Mouse (Mus musculus) gastrocnemius, adult 2 months (tissue): ENCODE measurements around the gene Cdkn3. TPM values are rescaled to one million over a fixed set of nuclear protein-coding genes. Genes with fewer than 3 reads are reported as not detected.
"Not testable (repeated sequence)": the region's sequence is repeated elsewhere in the genome, so short reads cannot be mapped to it uniquely, and the experiment has no call there.

Experiments used
- DNase-seq: peaks from one replicate; pipeline ENCODE4 v3.0.0; 2022
- H3K27ac ChIP-seq: fragments of 200-600 bp; 2 replicates; pipeline ENCODE4 v1.8.1; 2022; ENCODE audit warnings: mild to moderate bottlenecking
- H3K4me3 ChIP-seq: fragments of 200-600 bp; 2 replicates; pipeline ENCODE4 v1.8.1; 2022; ENCODE audit warnings: mild to moderate bottlenecking, moderate library complexity
- CTCF ChIP-seq: fragments of 200-600 bp; IDR thresholded peaks from 2 replicates; pipeline ENCODE4 v1.8.1; 2022; ENCODE audit warnings: antibody characterized with exemption, mild to moderate bottlenecking, moderate library complexity
- intact Hi-C: fragments of 180-260 bp; cut with DNase I; formaldehyde crosslinking; loops from one replicate; pipeline ENCODE4 v1.15.1; 2025
- total RNA-seq, 2 experiments: library from RNA; stranded (reverse); gene quantifications; 2 replicates each; pipeline ENCODE4 v1.2.3; 2021

The Cdkn3 gene
- total RNA-seq, 2 experiments from 2014 or later = not detected

- Histone ChIP-seq H3K4me3 (peak within 1 kb of the TSS; percentile 93), H3K27ac (peak within 1 kb of the TSS; percentile 92)
- intact Hi-C loops = loop anchor here (5.0 kb wide), 1 partner anchor 34 kb away; the partner anchor contains the start of gene Gmfb
- peak; percentile 93 for DNase-seq
- peak; percentile 94 for TF ChIP-seq CTCF
These were observed 27.6 kb downstream of the Cdkn3 start, which contains the start of gene Cnih1 for GRCm38 (mm10) chr14:46787787-46788504. Cnih1 (minus strand) TSS chr14:46788411.

DNA sequence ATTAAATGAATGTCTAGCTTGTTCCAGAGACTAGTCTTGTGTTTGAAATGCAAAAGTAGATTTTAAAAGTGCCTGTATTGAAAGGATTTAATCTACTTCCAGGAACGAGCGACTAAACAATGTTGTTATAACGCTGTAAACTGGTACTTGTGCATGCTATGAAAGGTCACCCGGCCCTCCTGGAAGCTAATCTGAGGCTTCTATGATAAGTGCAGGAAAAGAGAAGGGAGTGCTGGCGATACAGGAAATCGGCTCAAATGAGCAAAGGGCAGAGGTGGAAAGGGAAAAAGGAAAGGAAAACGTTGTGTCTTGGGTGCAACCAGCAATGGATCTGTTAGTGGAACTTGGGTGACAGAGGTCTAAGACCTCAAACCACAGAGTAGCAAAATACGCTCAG lies 28.2 kb downstream of the Cdkn3 start:
- DNase-seq = no peak
- TF ChIP-seq CTCF = no peak
- H3K27ac ChIP-seq = peak overlapping the region; percentile 92
- intact Hi-C loops = loop anchor here (5.0 kb wide), 1 partner anchor 34 kb away; the partner anchor contains the start of gene Gmfb
- peak overlapping the region; percentile 93 for H3K4me3 ChIP-seq

- Histone ChIP-seq H3K4me3 (no peak overlapping the region), H3K27ac (no peak overlapping the region)
- intact Hi-C loops = no loop called here
- no peak for DNase-seq
- peak; percentile 44 for TF ChIP-seq CTCF
These were observed 30.0 kb downstream of the Cdkn3 start for GRCm38 (mm10) chr14:46790303-46790702.

DNA sequence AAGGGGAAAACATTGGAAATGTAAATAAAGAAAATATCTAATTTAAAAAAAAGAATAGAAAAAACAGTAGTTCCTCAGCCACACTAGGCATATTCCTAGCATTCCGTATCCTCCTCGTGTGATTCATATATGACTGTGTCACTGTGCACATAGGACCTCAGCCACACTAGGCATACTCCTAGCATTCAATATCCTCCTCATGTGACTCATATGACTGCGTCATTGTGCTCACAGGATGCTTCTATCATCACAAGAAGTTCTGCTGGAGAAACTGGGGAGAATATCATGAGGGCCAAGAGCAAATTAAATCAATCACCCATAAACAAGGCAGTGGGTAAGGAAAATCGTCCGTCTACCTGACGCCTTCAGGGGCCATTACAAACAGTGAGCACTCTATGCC lies 30.4 kb downstream of the Cdkn3 start:
- no peak for TF ChIP-seq CTCF
- DNase-seq = no peak
- intact Hi-C loops = no loop called here
- Histone ChIP-seq H3K27ac (no peak overlapping the region), H3K4me3 (no peak overlapping the region)

DNA sequence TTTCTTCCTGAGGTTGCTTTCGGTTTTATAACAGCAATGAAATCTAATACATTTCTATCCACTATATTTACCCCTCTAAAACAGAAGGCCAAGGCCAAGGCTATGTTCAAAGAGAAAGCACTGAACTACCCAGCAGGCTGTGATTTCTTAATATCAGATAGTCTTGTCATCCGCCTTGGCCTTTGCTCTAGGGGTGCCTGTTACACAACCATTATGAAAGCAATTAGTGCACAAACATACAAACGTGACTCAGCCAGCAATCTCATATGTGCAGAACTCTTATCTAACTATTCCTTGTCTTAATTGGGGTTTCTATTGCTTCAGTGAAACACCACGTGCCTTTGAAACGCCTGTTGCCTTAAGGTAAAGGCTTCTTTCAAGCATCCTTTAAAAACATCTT lies 33.8 kb downstream of the Cdkn3 start:
- Histone ChIP-seq H3K4me3 (no peak overlapping the region), H3K27ac (no peak overlapping the region; the same call in 1 of the 2 replicates)
- no peak for TF ChIP-seq CTCF
- no peak for DNase-seq
- intact Hi-C loops = no loop called here

GRCm38 (mm10) chr14:46800684-46801345 lies 40.5 kb downstream of the Cdkn3 start:
- DNase-seq = no peak
- Histone ChIP-seq H3K4me3 (no peak overlapping the region), H3K27ac (no peak overlapping the region)
- no peak for TF ChIP-seq CTCF
- intact Hi-C loops = no loop called here

GRCm38 (mm10) chr14:46803259-46803658 lies 42.9 kb downstream of the Cdkn3 start:
- intact Hi-C loops = no loop called here
- no peak for DNase-seq
- no peak for TF ChIP-seq CTCF
- Histone ChIP-seq H3K4me3 (no peak overlapping the region), H3K27ac (no peak overlapping the region)

GRCm38 (mm10) chr14:46803791-46804190 lies 43.5 kb downstream of the Cdkn3 start:
- intact Hi-C loops = no loop called here

GRCm38 (mm10) chr14:46806186-46806585 lies 45.8 kb downstream of the Cdkn3 start:
- H3K27ac ChIP-seq = no peak overlapping the region
- H3K4me3 ChIP-seq = no peak overlapping the region
- no peak for DNase-seq
- TF ChIP-seq CTCF = no peak
- intact Hi-C loops = no loop called here

More at GRCm38 (mm10) chr14:46803791-46804190, 43.5 kb downstream of the Cdkn3 start:
- Histone ChIP-seq H3K4me3 (no peak overlapping the region), H3K27ac (no peak overlapping the region)
- no peak for TF ChIP-seq CTCF
- no peak for DNase-seq

DNA sequence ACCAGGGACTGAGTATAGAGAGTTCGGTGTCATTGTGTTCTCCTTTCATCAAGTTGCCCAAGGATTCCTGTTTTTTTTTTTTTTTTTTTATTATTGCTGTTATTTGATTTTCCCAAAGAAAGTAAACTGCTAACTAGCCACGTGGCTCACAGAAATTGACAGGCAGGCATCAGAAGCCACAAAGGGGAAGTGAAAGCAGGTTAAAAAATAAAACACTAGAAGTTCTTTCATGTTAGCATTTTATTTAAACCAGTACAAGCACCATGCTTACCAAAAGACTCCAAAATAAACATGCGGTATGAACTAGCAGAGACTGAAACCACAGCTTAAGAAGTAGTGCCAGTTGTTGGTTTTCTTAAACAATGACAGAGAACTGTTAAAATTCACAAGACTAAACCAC lies 47.6 kb downstream of the Cdkn3 start:
- Histone ChIP-seq H3K4me3 (no peak overlapping the region), H3K27ac (no peak overlapping the region)
- intact Hi-C loops = no loop called here
- DNase-seq = no peak
- no peak for TF ChIP-seq CTCF

GRCm38 (mm10) chr14:46815640-46816039 lies 55.3 kb downstream of the Cdkn3 start:
- Histone ChIP-seq H3K27ac (no peak overlapping the region), H3K4me3 (no peak overlapping the region)
- DNase-seq = no peak
- TF ChIP-seq CTCF = no peak
- intact Hi-C loops = no loop called here

- no peak for TF ChIP-seq CTCF
- no peak for DNase-seq
- no peak overlapping the region for H3K27ac ChIP-seq
- intact Hi-C loops = no loop called here
- H3K4me3 ChIP-seq = no peak overlapping the region
These were observed 56.7 kb downstream of the Cdkn3 start for GRCm38 (mm10) chr14:46816916-46817622.

GRCm38 (mm10) chr14:46818743-46819142 lies 58.4 kb downstream of the Cdkn3 start:
- DNase-seq = no peak
- Histone ChIP-seq H3K27ac (no peak overlapping the region), H3K4me3 (no peak overlapping the region)
- intact Hi-C loops = no loop called here
- no peak for TF ChIP-seq CTCF

DNA sequence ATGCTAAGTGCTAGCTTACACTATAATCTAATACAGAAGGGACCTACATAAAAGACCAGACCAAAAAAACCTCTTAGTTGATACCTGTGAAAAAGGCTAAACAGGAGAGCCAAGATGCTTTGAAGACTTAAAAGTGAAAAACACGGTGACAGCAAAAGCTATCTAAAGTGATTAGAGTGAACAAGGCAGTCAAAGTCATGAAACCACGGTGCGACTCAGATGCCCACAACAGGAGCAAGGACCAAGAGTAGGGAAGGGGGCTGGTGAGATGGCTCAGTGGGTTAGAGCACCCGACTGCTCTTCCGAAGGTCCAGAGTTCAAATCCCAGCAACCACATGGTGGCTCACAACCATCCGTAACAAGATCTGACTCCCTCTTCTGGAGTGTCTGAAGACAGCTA lies 59.6 kb downstream of the Cdkn3 start:
- H3K27ac ChIP-seq, DNase-seq: not testable (repeated sequence)
- intact Hi-C loops = loop anchor here (5.0 kb wide), 2 partner anchors 33 to 62 kb away; partner anchors contain the start of genes Cnih1 and Samd4
- H3K4me3 ChIP-seq = 0 out of 2 replicates have a peak overlapping the region, but pooled peaks have one; percentile 7
